11 mouse cellular contexts compared by ENCODE assay signal in the genomic region with DNA sequence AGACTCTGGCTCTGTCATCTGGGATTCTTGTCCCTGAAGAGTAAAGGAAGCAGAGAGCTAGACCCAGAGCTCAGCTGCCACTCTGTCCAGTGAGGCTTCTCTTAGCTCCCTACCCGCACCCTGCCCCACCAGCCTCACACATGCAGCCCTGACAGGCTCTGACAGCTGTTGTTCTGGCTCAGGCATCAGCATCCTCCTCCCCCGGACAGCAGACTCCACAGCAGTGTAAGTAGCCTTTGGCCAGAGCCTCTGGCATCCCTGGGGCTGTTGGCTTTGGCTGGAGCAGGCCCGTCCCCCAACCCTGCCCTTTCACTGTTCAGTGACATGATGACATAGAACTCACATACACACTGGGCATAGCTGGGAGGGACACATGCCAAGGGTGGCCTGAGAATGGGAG. TPM values are rescaled to one million over a fixed set of nuclear protein-coding genes. Genes with fewer than 3 reads are reported as not detected.
DNase-seq lines count a peak whose midpoint lies in the region; ATAC-seq lines count a peak whose summit lies in the region.
"Had no signal": no experiment of that assay in that cellular context is flagged by ENCODE, and none has a peak within 500 bp of the region (broad histone marks: within the 10 kb centered on the region; RNA-seq: fewer than 3 reads in every experiment).

No protein-coding gene starts in this region.

- no peaks in the 10 kb centered on the region for H3K4me1 ChIP-seq in neural tube, embryonic 14.5 days (ENCODE audit: control insufficient read depth, insufficient read depth, low read length)
- 0 out of 2 replicates have a peak, but pooled peaks cover 3% of the 10 kb centered on the region for H3K4me1 ChIP-seq in limb, embryonic 10.5 days
- H3K4me1 ChIP-seq: liver, embryonic 12.5 days had no signal

- ATAC-seq in neural tube, embryonic 14.5 days (ENCODE audit: low read depth) = peak; percentile 14; the same call in 1 of the 2 replicates
- ATAC-seq in megakaryocyte progenitor cell, adult 5-6 weeks (replicated peaks; ENCODE audit: poor library complexity) = no peak
- no peak for ATAC-seq in erythroid progenitor cell, adult 5-6 weeks (replicated peaks; ENCODE audit: low FRiP score, poor library complexity, severe bottlenecking)
- ATAC-seq: intestine, embryonic 16.5 days; liver, embryonic 12.5 days had no signal

- H3K27me3 ChIP-seq in neural tube, embryonic 14.5 days (ENCODE audit: control insufficient read depth, insufficient read depth, low read length) = no peaks in the 10 kb centered on the region
- no peaks in the 10 kb centered on the region for H3K27me3 ChIP-seq in limb, embryonic 10.5 days (ENCODE audit: low read depth, poor library complexity, severe bottlenecking)
- H3K27me3 ChIP-seq: liver, embryonic 12.5 days had no signal

- no peak overlapping the region for H3K27ac ChIP-seq in neural tube, embryonic 14.5 days (ENCODE audit: low read depth, low read length)
- no peak overlapping the region for H3K27ac ChIP-seq in limb, embryonic 10.5 days
- H3K27ac ChIP-seq: liver, embryonic 12.5 days had no signal

- H3K4me3 ChIP-seq in neural tube, embryonic 14.5 days (ENCODE audit: low read depth, low read length) = no peak overlapping the region
- no peak overlapping the region for H3K4me3 ChIP-seq in limb, embryonic 10.5 days
- H3K4me3 ChIP-seq: liver, embryonic 12.5 days had no signal

- peak; percentile 47 for DNase-seq in gastrocnemius, postnatal 10 days
- no peak for DNase-seq in gastrocnemius, adult 18-20 months (ENCODE audit: low spot score)
- DNase-seq in neural tube, embryonic 10.5 days (ENCODE audit: extremely low spot score, low spot score) = no peak
- DNase-seq in limb, embryonic 10.5 days (ENCODE audit: low spot score) = peak; percentile 25
- no peak for DNase-seq in cerebellum, adult 9-10 months
- DNase-seq: cerebellum, adult 2 months had no signal

- no peaks in the 10 kb centered on the region for H3K36me3 ChIP-seq in neural tube, embryonic 14.5 days (ENCODE audit: control insufficient read depth, insufficient read depth, low read length)
- no peaks in the 10 kb centered on the region for H3K36me3 ChIP-seq in limb, embryonic 10.5 days
- H3K36me3 ChIP-seq: liver, embryonic 12.5 days had no signal

- no peak overlapping the region for H3K4me2 ChIP-seq in neural tube, embryonic 14.5 days (ENCODE audit: low read depth, low read length)
- H3K4me2 ChIP-seq: liver, embryonic 12.5 days had no signal

- 68% methylated on average over 3 of the region's 3 CpGs for WGBS in neural tube, embryonic 14.5 days
- 64% methylated on average over 3 of the region's 3 CpGs for WGBS in limb, embryonic 10.5 days

- no peaks in the 10 kb centered on the region for H3K9me3 ChIP-seq in neural tube, embryonic 14.5 days (ENCODE audit: control insufficient read depth, low read length)
- no peaks in the 10 kb centered on the region for H3K9me3 ChIP-seq in limb, embryonic 10.5 days (replicated peaks)
- H3K9me3 ChIP-seq: liver, embryonic 12.5 days had no signal

- H3K9ac ChIP-seq in neural tube, embryonic 14.5 days (replicated peaks; ENCODE audit: low read depth, low read length) = no peak overlapping the region
- H3K9ac ChIP-seq: liver, embryonic 12.5 days had no signal

RNA-seq across cellular contexts. Expression of gene Cd44, which starts 35.4 kb away (rescaled TPM):
- 10 to 100 TPM; 25.0 to 39.2 TPM for total RNA-seq in gastrocnemius, postnatal 10 days (2021)
- 1 to 10 TPM; 3.9 to 6.0 TPM for total RNA-seq in gastrocnemius, adult 18-20 months (2021)
- 4.5 and 8.7 TPM in 2 replicates for polyA plus RNA-seq in neural tube, embryonic 14.5 days (2014; fragmentation: Nextera tagmentation; extraction: Ambion mirVana)
- polyA plus RNA-seq in limb, embryonic 10.5 days (2016; fragmentation: Nextera tagmentation; extraction: Ambion mirVana) = 3.2 and 3.4 TPM in 2 replicates
- total RNA-seq in megakaryocyte progenitor cell, adult 5-6 weeks (2015) = 182 and 183 TPM in 2 replicates
- total RNA-seq in megakaryocyte progenitor cell, adult 5-6 weeks (2017) = 128 and 134 TPM in 2 replicates
- total RNA-seq in erythroid progenitor cell, adult 5-6 weeks (2015; ENCODE audit: low replicate concordance) = 51.5 and 61.6 TPM in 2 replicates
- 30.2 and 31.8 TPM in 2 replicates for total RNA-seq in erythroid progenitor cell, adult 5-6 weeks (2017; ENCODE audit: low replicate concordance)

Comparison
In these comparisons a context has a peak if more than half of its experiments do, and no peak if none do; other contexts are left out.
1. DNase-seq: peak in gastrocnemius, postnatal 10 days (single experiment) and limb, embryonic 10.5 days (single experiment); none in gastrocnemius, adult 18-20 months (single experiment), neural tube, embryonic 10.5 days (single experiment) and cerebellum, adult 9-10 months (single experiment).